Mouse (Mus musculus) liver, adult 2 months (tissue): ENCODE results near the gene Fam243.

Experiments used
- CTCF ChIP-seq: fragments of 200-500 bp; IDR thresholded peaks from 2 replicates; pipeline ENCODE4 v1.5.1; 2011; ENCODE audit warnings: low read depth, low read length, control low read depth
- POLR2A ChIP-seq: fragments of 200-500 bp; IDR thresholded peaks from 2 replicates; pipeline ENCODE4 v1.6.1; 2011; ENCODE audit warnings: low read length, control low read depth; ENCODE audit not compliant: insufficient read depth; ENCODE audit errors: extremely low read depth

GRCm38 (mm10) chr16:92345177-92345576 is 23.9 kb upstream of the Fam243 start:
- no peak for TF ChIP-seq POLR2A
- no peak for TF ChIP-seq CTCF
